Mouse (Mus musculus) midbrain, embryonic 11.5 days (tissue): ENCODE measurements around the gene Rilp. TPM values are rescaled to one million over a fixed set of nuclear protein-coding genes. Genes with fewer than 3 reads are reported as not detected.

Experiments used
- ATAC-seq: fragments of 200-750 bp; cut with Nextera tagmentation; 2 replicates; pipeline ENCODE4 v1.8.0; 2017; ENCODE audit warnings: moderate TSS enrichment, moderate library complexity; ENCODE audit not compliant: low FRiP score
- DNase-seq: peaks from one replicate; pipeline ENCODE4 v3.0.0; 2015; ENCODE audit warnings: low spot score; ENCODE audit errors: missing footprints
- H3K27ac ChIP-seq: fragments of 300-500 bp; sonication (generic); 2 replicates; pipeline ENCODE4 v1.5.1; 2014; ENCODE audit warnings: low read depth, low read length
- H3K27me3 ChIP-seq: fragments of 300-500 bp; sonication (generic); 2 replicates; pipeline ENCODE4 v1.6.1; 2014; ENCODE audit warnings: mild to moderate bottlenecking, low read length, moderate library complexity, mixed read lengths; ENCODE audit not compliant: control insufficient read depth, insufficient read depth
- H3K36me3 ChIP-seq: fragments of 300-500 bp; sonication (generic); 2 replicates; pipeline ENCODE4 v1.6.1; 2014; ENCODE audit warnings: mild to moderate bottlenecking, low read length, moderate library complexity, mixed read lengths; ENCODE audit not compliant: control insufficient read depth, insufficient read depth
- H3K4me1 ChIP-seq: fragments of 300-500 bp; sonication (generic); 2 replicates; pipeline ENCODE4 v1.6.1; 2014; ENCODE audit warnings: low read length; ENCODE audit not compliant: control insufficient read depth, insufficient read depth
- H3K4me2 ChIP-seq: fragments of 300-500 bp; sonication (generic); 2 replicates; pipeline ENCODE4 v1.6.1; 2014; ENCODE audit warnings: mild to moderate bottlenecking, moderate library complexity
- H3K4me3 ChIP-seq: fragments of 300-500 bp; sonication (generic); 2 replicates; pipeline ENCODE4 v1.5.1; 2014; ENCODE audit warnings: low read depth, low read length
- H3K9ac ChIP-seq: fragments of 300-500 bp; sonication (generic); 2 replicates; pipeline ENCODE4 v1.6.1; 2014; ENCODE audit warnings: low read length
- H3K9me3 ChIP-seq: fragments of 300-500 bp; sonication (generic); 2 replicates; pipeline ENCODE4 v1.6.1; 2016; ENCODE audit warnings: low read length; ENCODE audit not compliant: control insufficient read depth
- WGBS: fragments of 180-500 bp; shearing (Covaris S2); extraction: QIAGEN DNeasy Blood & Tissue Kit; methylation state at CpG from one replicate; pipeline ENCODE4 v1.1.7; 2014; 5-methylcytosine and 5-hydroxymethylcytosine counted together
- polyA plus RNA-seq: library from polyadenylated mRNA; unstranded; fragments of >200 nt; fragmentation: Nextera tagmentation; extraction: Ambion mirVana; gene quantifications from 2 replicates; pipeline ENCODE4 v1.2.1, GENCODE M21; 2014

The Rilp gene
- polyA plus RNA-seq, 1 experiment from 2014 or later = 0.53 TPM

DNA sequence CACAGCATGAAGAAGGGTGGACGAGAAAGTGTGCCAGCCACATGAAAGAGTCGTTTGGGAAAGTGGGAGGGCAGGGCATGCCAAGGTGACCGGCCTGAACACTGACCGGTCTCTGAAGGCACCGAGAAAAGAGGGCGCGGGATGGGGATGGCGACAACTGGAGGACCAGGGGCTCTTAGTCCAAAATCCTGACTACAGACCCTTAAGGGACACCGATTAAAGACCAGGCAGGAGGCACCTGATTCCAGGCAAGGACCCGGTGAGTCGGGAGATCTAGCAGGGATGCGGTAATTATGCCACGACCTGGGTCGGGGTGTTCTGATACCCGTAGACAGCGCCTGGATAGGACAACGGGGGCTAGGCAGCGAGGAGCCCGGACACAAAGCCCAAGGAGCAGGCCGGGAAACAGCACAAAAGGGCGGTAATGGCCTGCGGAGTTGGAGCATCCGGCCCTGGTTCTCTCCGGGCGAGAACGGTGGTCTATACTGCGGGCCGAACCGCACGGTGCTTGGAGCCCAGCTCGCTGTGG is 21.0 kb downstream of the Rilp start:
- no peaks in the 10 kb centered on the region for H3K36me3 ChIP-seq
- H3K4me2 ChIP-seq = peak overlapping the region; percentile 99
- no peaks in the 10 kb centered on the region for H3K27me3 ChIP-seq
- H3K27ac ChIP-seq = peak overlapping the region; percentile 86
- H3K9ac ChIP-seq = peak overlapping the region; percentile 95
- H3K4me3 ChIP-seq = peak overlapping the region; percentile 74
- H3K9me3 ChIP-seq = no peaks in the 10 kb centered on the region
- DNase-seq (peak; percentile 95), ATAC-seq (peak; percentile 20; the same call in 1 of the 2 replicates)
- peaks cover 5% of the 10 kb centered on the region for H3K4me1 ChIP-seq
- 0% methylated on average over 31 of the region's 31 CpGs for WGBS

DNA sequence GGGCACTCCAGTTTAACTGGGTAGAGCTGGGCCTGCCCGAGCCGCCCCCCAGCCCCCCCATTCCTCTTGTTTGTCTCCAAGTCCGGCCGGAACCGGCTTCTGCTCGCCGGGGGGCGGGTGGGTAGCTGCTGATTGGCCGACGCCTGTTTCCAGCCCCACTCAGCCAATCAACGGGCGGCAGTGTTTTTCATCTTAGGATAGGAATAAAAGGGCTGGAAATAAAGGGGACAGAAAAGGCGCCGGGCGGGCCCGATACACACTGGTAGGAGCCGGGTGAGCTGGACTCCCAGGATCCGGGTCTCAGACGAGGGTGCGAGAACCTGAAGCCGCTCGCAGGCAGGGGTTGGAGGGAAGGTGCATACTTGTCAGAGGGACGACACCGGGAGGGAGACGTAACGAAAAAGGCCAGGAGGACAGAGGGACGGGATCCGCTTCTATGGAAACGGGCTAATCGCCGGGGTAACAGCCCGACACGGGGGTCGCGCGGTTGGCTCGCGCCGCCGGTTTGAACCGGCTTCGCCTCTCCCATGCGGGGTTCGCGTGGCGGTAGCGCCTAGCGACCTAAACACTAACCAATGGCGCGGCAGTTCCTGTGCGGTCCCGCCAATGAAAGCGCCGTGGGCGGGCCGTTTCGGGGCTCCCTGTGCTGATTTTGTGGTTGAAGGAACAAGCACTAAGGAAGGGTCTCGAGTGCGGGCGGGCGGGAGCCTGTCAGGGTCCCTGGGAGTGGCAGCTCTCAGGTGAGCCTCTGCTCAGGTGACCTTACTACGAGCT is 21.8 kb downstream of the Rilp start, which contains the start of gene Slc43a2:
Gene Slc43a2 (plus strand): TSS at position 226 of the 774 bp plus-strand sequence.
- Histone ChIP-seq H3K9me3 (no peaks in the 10 kb centered on the region), H3K36me3 (no peaks in the 10 kb centered on the region), H3K9ac (peak within 1 kb of the TSS; percentile 95), H3K27ac (peak within 1 kb of the TSS; percentile 86), H3K4me2 (peak within 1 kb of the TSS; percentile 99), H3K27me3 (no peaks in the 10 kb centered on the region), H3K4me1 (peaks cover 5% of the 10 kb centered on the region), H3K4me3 (peak within 1 kb of the TSS; percentile 74)
- DNase-seq (peak; percentile 99), ATAC-seq (peak; percentile 95)
- WGBS = under 1% methylated on average over 62 of the region's 62 CpGs

DNA sequence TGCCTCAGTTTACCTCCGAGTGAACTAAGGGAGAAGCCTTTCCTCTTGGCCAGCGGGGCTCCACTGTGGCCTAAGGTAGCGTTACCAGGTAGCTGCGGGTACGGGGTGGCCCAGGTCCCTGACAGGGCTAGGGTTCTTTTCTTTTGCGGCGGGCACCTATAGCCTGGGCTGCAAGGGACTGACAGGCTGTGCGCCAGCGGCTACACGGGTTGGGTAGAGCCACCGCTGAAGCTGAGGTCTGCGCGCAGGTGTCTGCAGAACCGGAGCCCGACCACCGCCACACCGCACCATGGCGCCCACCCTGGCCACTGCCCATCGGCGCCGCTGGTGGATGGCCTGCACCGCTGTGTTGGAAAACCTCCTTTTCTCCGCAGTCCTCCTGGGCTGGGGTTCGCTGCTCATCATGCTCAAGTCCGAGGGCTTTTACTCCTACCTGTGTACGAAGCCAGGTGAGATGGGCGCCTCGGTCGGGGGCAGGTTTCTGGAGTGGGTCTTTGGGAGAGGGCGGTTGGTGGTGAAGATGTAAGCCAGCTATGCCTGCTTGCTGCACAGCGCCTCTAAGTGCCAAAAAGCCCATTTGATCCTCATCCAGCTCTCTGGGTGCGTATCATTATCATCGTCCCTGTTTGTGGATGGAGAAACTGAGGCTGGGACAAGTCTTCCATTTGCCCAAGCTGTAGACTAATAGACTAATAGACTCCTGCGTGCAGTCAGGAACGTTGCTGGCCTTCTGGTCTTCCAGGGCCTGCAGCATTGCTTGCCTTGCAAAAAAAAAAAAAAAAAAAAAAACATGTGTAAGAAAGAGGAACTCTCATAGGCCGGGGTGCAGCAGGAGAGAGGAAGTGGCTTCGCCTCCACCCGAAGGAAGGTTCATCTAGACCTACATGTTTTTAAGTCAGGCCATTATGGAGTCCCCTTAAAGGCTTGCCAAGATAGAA is 22.7 kb downstream of the Rilp start:
- Histone ChIP-seq H3K4me2 (peak overlapping the region; percentile 99), H3K4me1 (peaks cover 5% of the 10 kb centered on the region), H3K9me3 (no peaks in the 10 kb centered on the region), H3K27me3 (no peaks in the 10 kb centered on the region), H3K27ac (no peak overlapping the region; the same call in 1 of the 2 replicates), H3K4me3 (peak overlapping the region; percentile 74), H3K36me3 (no peaks in the 10 kb centered on the region), H3K9ac (peak overlapping the region; percentile 95)
- DNase-seq (peak; percentile 90), ATAC-seq (no peak)
- WGBS = 16% methylated on average over 38 of the region's 38 CpGs

DNA sequence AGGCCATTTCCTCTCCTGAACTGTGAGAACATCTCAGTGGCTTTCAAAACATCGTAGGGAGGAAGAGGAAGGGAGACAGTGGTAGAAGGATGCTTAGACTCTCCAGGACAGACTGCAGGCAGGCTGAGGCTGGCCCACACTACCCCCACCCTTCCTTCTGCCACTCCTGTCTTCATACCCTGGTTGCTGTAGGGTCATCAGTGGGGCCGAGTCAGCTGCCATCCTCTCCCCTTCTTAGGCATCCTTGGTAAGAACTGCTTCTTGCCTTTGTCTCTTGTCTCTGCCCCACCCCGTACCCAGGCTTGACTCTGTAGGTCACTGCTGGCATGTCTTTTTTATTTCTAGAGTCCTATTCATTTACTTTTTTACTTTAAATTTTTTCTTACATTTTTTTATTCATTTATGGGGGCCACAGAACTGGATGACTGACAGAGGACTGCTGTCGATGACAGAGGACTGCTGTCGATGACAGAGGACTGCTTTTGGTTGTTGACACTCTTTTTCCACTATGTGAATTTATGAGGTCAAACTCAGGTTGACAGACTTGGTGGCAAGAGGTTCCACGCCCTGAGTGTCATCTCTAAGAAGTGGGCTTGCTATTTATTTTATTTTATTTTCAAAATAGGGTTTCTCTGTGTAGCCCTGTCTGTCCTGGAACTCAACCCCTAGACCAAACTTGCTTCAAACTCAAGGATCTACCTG is 23.6 kb downstream of the Rilp start:
- DNase-seq = no peak
- ATAC-seq = no peak
- Histone ChIP-seq H3K27ac (no peak overlapping the region), H3K4me2 (peak overlapping the region; percentile 99; the same call in 1 of the 2 replicates), H3K9ac (no peak overlapping the region), H3K27me3 (no peaks in the 10 kb centered on the region), H3K36me3 (no peaks in the 10 kb centered on the region), H3K9me3 (no peaks in the 10 kb centered on the region), H3K4me3 (no peak overlapping the region), H3K4me1 (peaks cover 5% of the 10 kb centered on the region)
- WGBS = 82% methylated on average over 6 of the region's 6 CpGs

DNA sequence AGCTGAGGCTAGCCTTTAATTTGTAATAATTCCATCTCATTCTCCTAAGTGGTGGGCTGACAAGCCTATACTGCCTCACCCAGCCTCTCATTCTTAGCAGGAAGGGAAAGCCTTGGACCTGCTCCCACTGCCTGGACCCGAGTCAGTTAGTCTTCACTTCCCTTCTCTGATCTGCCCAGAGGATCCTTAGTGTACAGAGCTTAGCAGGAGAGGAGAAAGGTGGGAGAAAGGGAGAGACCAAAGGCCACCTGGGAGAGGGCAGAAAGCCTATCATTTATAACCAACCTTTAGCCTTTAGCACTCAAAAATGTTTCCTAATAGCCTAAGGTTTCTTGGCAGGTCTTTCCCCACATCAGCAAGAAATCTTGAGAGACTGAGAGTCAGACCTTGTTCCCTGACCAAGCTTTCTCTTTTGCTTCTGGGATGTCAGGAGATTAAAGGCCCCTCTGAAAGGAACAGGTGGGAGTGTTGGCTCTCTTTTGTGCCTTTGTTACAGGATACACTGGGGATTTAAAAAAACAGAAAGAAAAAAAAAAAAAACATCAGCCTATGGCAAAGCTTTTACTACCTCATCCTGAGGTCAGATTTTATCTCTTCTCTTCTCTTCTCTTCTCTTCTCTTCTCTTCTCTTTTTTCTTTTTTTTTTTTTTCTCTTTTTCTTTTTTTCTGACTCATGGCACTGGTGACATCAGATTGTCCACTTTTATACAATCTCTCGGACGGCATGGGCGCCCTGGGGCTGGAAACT is 24.6 kb downstream of the Rilp start:
- no peak overlapping the region for H3K4me2 ChIP-seq
- H3K4me3 ChIP-seq = no peak overlapping the region
- no peak for ATAC-seq
- H3K36me3 ChIP-seq = no peaks in the 10 kb centered on the region
- H3K9me3 ChIP-seq = no peaks in the 10 kb centered on the region
- WGBS = 50% methylated on average over 4 of the region's 4 CpGs
- peaks cover 5% of the 10 kb centered on the region for H3K4me1 ChIP-seq
- no peak for DNase-seq
- H3K27ac ChIP-seq = no peak overlapping the region
- H3K9ac ChIP-seq = no peak overlapping the region
- H3K27me3 ChIP-seq = no peaks in the 10 kb centered on the region

DNA sequence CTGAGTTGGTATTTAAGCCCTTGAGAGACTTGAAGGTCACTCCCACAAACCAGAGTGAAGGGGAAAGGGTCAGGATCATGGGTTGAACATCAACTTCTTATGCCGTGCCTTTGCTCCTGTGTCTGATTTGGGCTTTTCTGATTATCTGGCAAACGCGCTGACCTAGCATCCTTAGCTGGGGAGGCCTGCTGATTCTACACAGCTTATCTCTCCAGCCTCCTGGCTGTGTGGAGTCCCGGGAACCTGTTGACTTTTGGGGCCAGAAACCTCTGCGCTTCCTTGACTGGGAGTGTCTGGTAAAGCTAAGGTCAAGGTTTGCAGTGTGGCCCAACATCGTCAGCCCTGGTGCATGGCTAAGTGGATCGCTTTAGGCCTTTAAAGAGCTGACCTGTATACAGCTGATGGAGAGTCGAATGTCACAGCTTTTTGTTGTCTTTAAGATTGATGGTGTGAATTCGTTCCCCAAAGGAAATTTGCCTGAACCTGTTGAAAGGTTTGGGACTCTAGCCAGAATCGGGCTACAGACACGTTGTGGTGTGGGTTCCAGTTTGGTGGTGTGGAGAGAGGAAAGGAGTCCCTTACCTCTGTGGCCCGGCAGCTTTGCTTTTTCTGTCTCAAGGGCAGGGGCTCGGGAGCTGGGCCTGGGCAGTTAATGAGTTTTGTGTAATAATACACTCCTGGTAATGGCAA is 25.4 kb downstream of the Rilp start:
- H3K27ac ChIP-seq = no peak overlapping the region
- DNase-seq = no peak
- ATAC-seq = no peak
- no peak overlapping the region for H3K4me3 ChIP-seq
- 63% methylated on average over 13 of the region's 13 CpGs for WGBS
- H3K9me3 ChIP-seq = no peaks in the 10 kb centered on the region
- no peaks in the 10 kb centered on the region for H3K27me3 ChIP-seq
- no peaks in the 10 kb centered on the region for H3K36me3 ChIP-seq
- no peak overlapping the region for H3K4me2 ChIP-seq
- no peak overlapping the region for H3K9ac ChIP-seq
- H3K4me1 ChIP-seq = peaks cover 5% of the 10 kb centered on the region

DNA sequence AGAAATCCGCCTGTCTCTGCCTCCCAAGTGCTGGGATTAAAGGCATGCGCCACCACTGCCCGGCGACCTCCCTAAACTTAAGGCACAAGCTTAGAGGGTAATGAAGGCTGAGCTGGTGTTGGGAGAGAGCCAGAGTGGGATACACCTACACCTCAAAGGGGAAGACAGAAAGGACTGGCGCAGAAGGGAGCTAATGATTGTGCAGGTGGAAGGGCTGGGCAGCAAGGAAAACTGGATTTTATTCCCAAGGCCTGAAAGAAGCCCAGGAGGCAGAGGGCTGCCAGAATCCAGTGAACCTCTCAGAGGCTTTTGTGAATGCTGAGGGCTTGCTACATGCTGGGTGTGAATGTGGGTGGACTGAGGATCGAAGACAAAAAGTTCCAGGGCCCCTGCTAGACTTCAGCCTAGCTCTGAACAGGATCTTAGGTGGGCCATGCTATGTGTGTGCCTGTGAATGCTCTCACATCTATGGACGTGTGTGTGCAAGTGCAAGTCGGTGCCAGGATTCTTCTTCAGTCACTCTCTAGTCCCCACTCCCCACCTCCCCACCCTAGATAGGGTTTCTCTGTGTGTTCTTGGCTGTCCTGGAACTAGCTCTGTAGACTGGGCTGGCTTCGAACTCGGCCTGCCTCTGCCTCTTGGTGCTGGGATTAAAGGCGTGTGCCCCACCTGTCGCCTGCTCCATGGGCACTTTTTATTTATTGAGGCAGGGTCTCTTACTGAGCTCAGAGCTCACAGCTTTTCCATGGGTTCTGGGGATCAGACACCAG is 26.5 kb downstream of the Rilp start:
- Histone ChIP-seq H3K27ac (no peak overlapping the region), H3K36me3 (no peaks in the 10 kb centered on the region), H3K9me3 (no peaks in the 10 kb centered on the region), H3K4me1 (peaks cover 5% of the 10 kb centered on the region), H3K9ac (no peak overlapping the region), H3K4me2 (no peak overlapping the region), H3K4me3 (no peak overlapping the region), H3K27me3 (no peaks in the 10 kb centered on the region)
- no peak for ATAC-seq
- WGBS = 89% methylated on average over 12 of the region's 12 CpGs
- DNase-seq = no peak
